Mouse (Mus musculus) hindbrain, embryonic 16.5 days (tissue): Measurements from ENCODE around the gene Slc11a1. TPM values are rescaled to one million over a fixed set of nuclear protein-coding genes. Genes with fewer than 3 reads are reported as not detected.

ENCODE experiments used
- ATAC-seq: fragments of 200-750 bp; cut with Nextera tagmentation; 2 replicates; pipeline ENCODE4 v1.8.0; 2017; ENCODE audit warnings: moderate TSS enrichment, moderate library complexity
- H3K27ac ChIP-seq: fragments of 300-500 bp; sonication (generic); 2 replicates; pipeline ENCODE4 v1.5.1; 2014; ENCODE audit warnings: low read depth, mild to moderate bottlenecking, control low read depth, low read length, moderate library complexity
- H3K27me3 ChIP-seq: fragments of 300-500 bp; sonication (generic); replicated peaks from 2 replicates; pipeline ENCODE4 v1.6.1; 2014; ENCODE audit warnings: low read length; ENCODE audit not compliant: control insufficient read depth, insufficient read depth
- H3K36me3 ChIP-seq: fragments of 300-500 bp; sonication (generic); 2 replicates; pipeline ENCODE4 v1.6.1; 2014; ENCODE audit warnings: mild to moderate bottlenecking, low read length, moderate library complexity, mixed read lengths; ENCODE audit not compliant: control insufficient read depth, insufficient read depth
- H3K4me1 ChIP-seq: fragments of 300-500 bp; sonication (generic); 2 replicates; pipeline ENCODE4 v1.6.1; 2014; ENCODE audit warnings: low read depth, low read length; ENCODE audit not compliant: control insufficient read depth, insufficient read depth
- H3K4me2 ChIP-seq: fragments of 300-500 bp; sonication (generic); 2 replicates; pipeline ENCODE4 v1.6.1; 2014; ENCODE audit warnings: mild to moderate bottlenecking, low read length, control low read depth, moderate library complexity
- H3K4me3 ChIP-seq: fragments of 300-500 bp; sonication (generic); 2 replicates; pipeline ENCODE4 v1.5.1; 2014; ENCODE audit warnings: mild to moderate bottlenecking, low read length, control low read depth, moderate library complexity
- H3K9ac ChIP-seq: fragments of 300-500 bp; sonication (generic); 2 replicates; pipeline ENCODE4 v1.6.1; 2014; ENCODE audit warnings: low read depth, mild to moderate bottlenecking, control low read depth, low read length, moderate library complexity
- H3K9me3 ChIP-seq: fragments of 300-500 bp; sonication (generic); 2 replicates; pipeline ENCODE4 v1.6.1; 2014; ENCODE audit warnings: mild to moderate bottlenecking, low read length, moderate library complexity; ENCODE audit not compliant: control insufficient read depth
- WGBS: fragments of 180-500 bp; shearing (Covaris S2); extraction: QIAGEN DNeasy Blood & Tissue Kit; methylation state at CpG from one replicate; pipeline ENCODE4 v1.1.7; 2014; 5-methylcytosine and 5-hydroxymethylcytosine counted together
- polyA plus RNA-seq: library from polyadenylated mRNA; unstranded; fragments of >200 nt; fragmentation: Nextera tagmentation; extraction: Ambion mirVana; gene quantifications from 2 replicates; pipeline ENCODE4 v1.2.1, GENCODE M21; 2015

The Slc11a1 gene
- polyA plus RNA-seq, 1 experiment from 2014 or later, result 2.6 TPM

- no peaks in the 10 kb centered on the region for H3K27me3 ChIP-seq
- no peak for ATAC-seq
- H3K27ac ChIP-seq, result no peak overlapping the region
- H3K9me3 ChIP-seq, result no peaks in the 10 kb centered on the region
- peaks cover 3% of the 10 kb centered on the region; the same call in 1 of the 2 replicates for H3K4me1 ChIP-seq
- no peak overlapping the region for H3K9ac ChIP-seq
- H3K36me3 ChIP-seq, result peaks cover 3% of the 10 kb centered on the region; the same call in 1 of the 2 replicates
- no peak overlapping the region for H3K4me2 ChIP-seq
- 63% methylated on average over 9 of the region's 11 CpGs for WGBS
- no peak overlapping the region for H3K4me3 ChIP-seq
Observed at GRCm38 (mm10) chr1:74344163-74344916, 30.7 kb upstream of the Slc11a1 start.

GRCm38 (mm10) chr1:74351185-74351769 is 23.7 kb upstream of the Slc11a1 start:
- WGBS, result 95% methylated on average over 13 of the region's 13 CpGs
- no peak overlapping the region for H3K4me2 ChIP-seq
- H3K27me3 ChIP-seq, result no peaks in the 10 kb centered on the region
- H3K9me3 ChIP-seq, result no peaks in the 10 kb centered on the region
- ATAC-seq, result no peak
- H3K36me3 ChIP-seq, result peaks cover 16% of the 10 kb centered on the region
- no peak overlapping the region for H3K9ac ChIP-seq
- no peaks in the 10 kb centered on the region for H3K4me1 ChIP-seq
- H3K4me3 ChIP-seq, result no peak overlapping the region
- H3K27ac ChIP-seq, result no peak overlapping the region

DNA sequence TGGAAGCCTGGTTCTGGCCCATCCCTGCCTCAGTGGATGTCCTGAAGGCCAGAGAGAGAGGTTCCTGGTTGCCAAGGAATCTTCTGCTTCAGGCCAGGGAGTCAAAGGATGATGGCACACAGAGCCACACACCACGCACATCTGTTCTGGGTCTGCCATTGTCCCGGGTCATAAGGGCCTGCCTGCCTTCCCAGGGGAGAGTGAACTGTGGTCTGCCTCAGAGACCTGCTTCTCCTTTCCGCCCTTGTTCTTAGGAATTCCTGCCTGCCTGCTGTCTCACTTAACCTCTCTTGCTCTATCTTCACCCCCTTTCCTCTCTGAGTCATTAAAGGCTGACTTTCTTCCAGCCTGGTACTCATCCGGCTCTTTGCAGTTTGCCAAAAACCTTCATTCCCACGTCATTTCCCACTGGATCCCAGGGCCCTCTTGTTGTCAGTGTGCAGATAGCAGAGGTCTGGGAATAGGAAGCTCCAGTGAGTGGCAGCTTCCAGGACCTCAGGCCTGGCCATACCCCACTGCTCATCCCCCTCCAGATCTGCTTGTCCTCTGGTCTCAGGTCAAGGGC is 22.4 kb upstream of the Slc11a1 start:
- no peak overlapping the region for H3K27ac ChIP-seq
- H3K9me3 ChIP-seq, result no peaks in the 10 kb centered on the region
- peaks cover 16% of the 10 kb centered on the region for H3K36me3 ChIP-seq
- no peaks in the 10 kb centered on the region for H3K4me1 ChIP-seq
- 81% methylated on average over 5 of the region's 5 CpGs for WGBS
- H3K4me3 ChIP-seq, result no peak overlapping the region
- no peak for ATAC-seq
- no peaks in the 10 kb centered on the region for H3K27me3 ChIP-seq
- H3K4me2 ChIP-seq, result no peak overlapping the region
- H3K9ac ChIP-seq, result no peak overlapping the region

- H3K9me3 ChIP-seq, result no peaks in the 10 kb centered on the region
- no peak overlapping the region for H3K4me3 ChIP-seq
- H3K9ac ChIP-seq, result no peak overlapping the region
- H3K27me3 ChIP-seq, result no peaks in the 10 kb centered on the region
- ATAC-seq, result no peak
- 93% methylated on average over 9 of the region's 9 CpGs for WGBS
- H3K4me2 ChIP-seq, result no peak overlapping the region
- peaks cover 16% of the 10 kb centered on the region for H3K36me3 ChIP-seq
- H3K4me1 ChIP-seq, result no peaks in the 10 kb centered on the region
- H3K27ac ChIP-seq, result no peak overlapping the region
Observed at GRCm38 (mm10) chr1:74353453-74354229, 21.4 kb upstream of the Slc11a1 start.

- ATAC-seq, result no peak
- Histone ChIP-seq H3K4me1 (no peaks in the 10 kb centered on the region), H3K4me2 (no peak overlapping the region), H3K36me3 (peaks cover 4% of the 10 kb centered on the region), H3K27ac (no peak overlapping the region), H3K9me3 (no peaks in the 10 kb centered on the region), H3K4me3 (no peak overlapping the region), H3K9ac (no peak overlapping the region), H3K27me3 (no peaks in the 10 kb centered on the region)
Observed at GRCm38 (mm10) chr1:74357531-74357930, 17.5 kb upstream of the Slc11a1 start.

- H3K36me3 ChIP-seq, result no peaks in the 10 kb centered on the region
- H3K27ac ChIP-seq, result no peak overlapping the region
- ATAC-seq, result no peak
- H3K27me3 ChIP-seq, result no peaks in the 10 kb centered on the region
- no peak overlapping the region for H3K4me2 ChIP-seq
- H3K9ac ChIP-seq, result no peak overlapping the region
- H3K9me3 ChIP-seq, result no peaks in the 10 kb centered on the region
- H3K4me1 ChIP-seq, result no peaks in the 10 kb centered on the region
- H3K4me3 ChIP-seq, result no peak overlapping the region
- WGBS, result 91% methylated on average over 5 of the region's 5 CpGs
Observed at GRCm38 (mm10) chr1:74359952-74360517, 15.0 kb upstream of the Slc11a1 start.

GRCm38 (mm10) chr1:74361812-74362211 is 13.2 kb upstream of the Slc11a1 start, which contains the start of gene Catip:
Catip (plus strand) TSS chr1:74362108.
- peak; percentile 80 for ATAC-seq
- Histone ChIP-seq H3K9ac (no peak within 1 kb of the TSS), H3K36me3 (no peaks in the 10 kb centered on the region), H3K4me2 (0 out of 2 replicates have a peak within 1 kb of the TSS, but pooled peaks have one; percentile 4), H3K9me3 (no peaks in the 10 kb centered on the region), H3K4me1 (no peaks in the 10 kb centered on the region), H3K4me3 (no peak within 1 kb of the TSS), H3K27me3 (no peaks in the 10 kb centered on the region), H3K27ac (no peak within 1 kb of the TSS)
- 0% methylated on average over 2 of the region's 2 CpGs for WGBS

GRCm38 (mm10) chr1:74362325-74363229 is 12.4 kb upstream of the Slc11a1 start:
- Histone ChIP-seq H3K9me3 (no peaks in the 10 kb centered on the region), H3K4me2 (0 out of 2 replicates have a peak overlapping the region, but pooled peaks have one; percentile 4), H3K27me3 (no peaks in the 10 kb centered on the region), H3K9ac (no peak overlapping the region), H3K4me3 (no peak overlapping the region), H3K27ac (no peak overlapping the region), H3K4me1 (no peaks in the 10 kb centered on the region), H3K36me3 (no peaks in the 10 kb centered on the region)
- 66% methylated on average over 17 of the region's 17 CpGs for WGBS
- ATAC-seq, result peak; percentile 40; the same call in 1 of the 2 replicates
